Mouse (Mus musculus): Measurements from ENCODE around the gene Olfr186.

GRCm38 (mm10) chr16:59030191-59030590 is at the start of gene Olfr186:
- no peak for TF ChIP-seq EP300 (IDR thresholded peaks at IDR 0.05; ENCODE audit: low read depth)
- TF ChIP-seq CTCF (IDR thresholded peaks at IDR 0.05; ENCODE audit: low read depth), result no peak
